Mouse (Mus musculus) brown adipose tissue, adult 24 weeks (tissue): ENCODE measurements around the gene Btbd35f5. TPM values are rescaled to one million over a fixed set of nuclear protein-coding genes. Genes with fewer than 3 reads are reported as not detected.
"Not testable (repeated sequence)": the region's sequence is repeated elsewhere in the genome, so short reads cannot be mapped to it uniquely, and the experiment has no call there.

Source experiments
- H3K27ac ChIP-seq: fragments of 200-500 bp; replicated peaks from 2 replicates; pipeline ENCODE4 v1.5.1; 2012; ENCODE audit warnings: low read depth, mild to moderate bottlenecking, low read length
- H3K4me1 ChIP-seq: fragments of 200-500 bp; 2 replicates; pipeline ENCODE4 v1.6.1; 2012; ENCODE audit warnings: low read length, mixed read lengths; ENCODE audit not compliant: control insufficient read depth, insufficient read depth, insufficient read length
- H3K4me3 ChIP-seq: fragments of 200-500 bp; 2 replicates; pipeline ENCODE4 v1.5.1; 2012; ENCODE audit warnings: low read depth, mild to moderate bottlenecking, low read length, moderate library complexity; ENCODE audit not compliant: insufficient read depth
- polyA plus RNA-seq: library from polyadenylated mRNA; stranded (reverse); fragments of >200 nt; gene quantifications from 2 replicates; pipeline ENCODE4 v1.2.4, GENCODE M21; 2012; ENCODE audit not compliant: missing spikeins, insufficient read depth, insufficient read length

Gene Btbd35f5
- polyA plus RNA-seq, result not detected in 2 replicates

DNA sequence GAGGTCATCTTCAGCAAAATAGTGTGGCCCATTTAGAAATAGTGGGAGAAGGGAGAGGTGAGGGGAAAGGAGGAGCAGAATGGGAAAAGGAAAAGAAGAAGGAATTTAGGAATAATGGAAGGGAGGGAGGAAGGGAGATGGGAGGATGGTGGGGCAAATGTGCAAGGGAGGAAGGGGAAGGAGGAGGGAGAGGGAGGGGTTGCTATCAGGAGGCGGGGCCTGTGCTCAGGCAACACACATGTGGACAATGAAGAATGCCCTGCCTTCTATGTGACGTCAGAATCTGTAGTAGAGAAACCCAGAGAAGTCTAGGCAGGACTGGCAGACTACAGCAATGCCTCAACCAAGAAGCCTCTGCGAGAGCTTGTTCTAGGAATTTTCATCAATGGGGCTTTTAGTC lies at the start of gene Btbd35f5:
TSS of gene Btbd35f5 (plus strand) at position 301 of the 400 bp plus-strand sequence.
- not testable (repeated sequence) for H3K27ac ChIP-seq, H3K4me3 ChIP-seq, H3K4me1 ChIP-seq

DNA sequence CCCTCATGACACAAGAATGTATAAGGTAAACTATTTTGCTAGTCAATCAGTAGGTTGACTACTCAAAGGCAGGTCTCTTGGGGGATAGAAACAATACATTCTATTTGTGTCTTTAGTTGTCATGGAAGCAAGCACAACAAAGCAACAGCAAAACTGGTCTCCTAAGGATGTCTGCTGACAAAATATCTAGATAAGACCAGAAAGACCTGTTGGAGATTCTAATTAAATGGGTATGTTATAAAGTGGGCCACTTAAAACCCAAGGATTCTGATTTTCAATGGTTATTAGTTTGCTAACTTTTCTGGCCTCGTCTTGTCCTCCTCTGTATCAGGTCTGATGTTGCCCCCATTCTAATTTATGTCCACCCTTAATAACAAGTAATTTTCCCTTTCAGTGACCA lies 32.2 kb upstream of the Btbd35f5 start, which contains the start of gene Gm21789:
TSS of gene Gm21789 (plus strand) at position 301 of the 400 bp plus-strand sequence.
- H3K27ac ChIP-seq, H3K4me3 ChIP-seq, H3K4me1 ChIP-seq: not testable (repeated sequence)

Other genes with a start within 250 kb of the Btbd35f5 start
- gene Btbd35f21, start 247.8 kb upstream of the Btbd35f5 start, polyA plus RNA-seq, result not detected in 2 replicates
- gene Btbd35f30, start 79.3 kb upstream of the Btbd35f5 start, polyA plus RNA-seq, result not detected in 2 replicates
- not detected in 2 replicates for gene Gm21789, start 32.1 kb upstream of the Btbd35f5 start, polyA plus RNA-seq